Mouse (Mus musculus): ENCODE measurements around the gene Gm30191.

GRCm38 (mm10) chr4:134243516-134244250, 3.1 kb upstream of the Gm30191 start, which contains the start of gene E130218I03Rik:
- TF ChIP-seq MAX (IDR thresholded peaks at IDR 0.05; ENCODE audit: low read depth) (no peak), TCF12 (IDR thresholded peaks at IDR 0.05; ENCODE audit: insufficient read depth, poor library complexity, severe bottlenecking) (no peak), TCF3 (IDR thresholded peaks at IDR 0.05; ENCODE audit: insufficient read length, low read depth) (no peak), POLR2A (IDR thresholded peaks at IDR 0.05; ENCODE audit: insufficient read length, low read depth) (no peak), USF1 (IDR thresholded peaks at IDR 0.05; ENCODE audit: low read depth) (no peak), POLR2AphosphoS2 (IDR thresholded peaks at IDR 0.05; ENCODE audit: insufficient read length, low read depth) (no peak), E2F4 (IDR thresholded peaks at IDR 0.05; ENCODE audit: insufficient read depth) (no peak), MYOD1 (IDR thresholded peaks at IDR 0.05; ENCODE audit: control insufficient read depth in 1 of 3, insufficient read length in 2 of 3, low read depth in 2 of 3) (peak in 2 of 3 experiments; percentile 59 to 77), SRF (IDR thresholded peaks at IDR 0.05; ENCODE audit: control insufficient read depth, insufficient read length, low read depth) (no peak), REST (IDR thresholded peaks at IDR 0.05; ENCODE audit: insufficient read depth, insufficient read length) (no peak), CEBPB (IDR thresholded peaks at IDR 0.05; ENCODE audit: insufficient read depth, poor library complexity, severe bottlenecking) (no peak)

All from myocyte (in vitro differentiated cells).